In the genomic region with DNA sequence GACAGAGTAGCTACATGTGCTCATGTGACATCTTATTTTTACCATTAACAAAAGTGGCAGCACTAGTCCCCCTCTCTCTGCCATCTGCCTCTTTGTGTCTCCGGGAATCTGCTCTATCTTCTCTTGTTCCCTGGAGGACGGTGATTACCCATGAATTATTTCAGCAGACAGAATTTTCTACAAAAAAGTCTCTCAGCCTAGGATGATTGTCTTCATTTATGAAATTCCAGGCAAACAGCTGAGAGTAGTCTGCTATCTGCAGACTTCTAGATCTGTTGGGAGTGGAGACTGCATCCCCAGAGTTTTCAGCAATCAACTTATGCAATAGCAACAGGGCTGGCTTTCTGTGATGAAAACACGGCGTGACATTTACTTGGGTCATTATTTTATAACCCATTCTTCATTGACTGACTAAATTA, we compare ENCODE assay signal across 12 mouse cellular contexts.
A peak's percentile ranks its signal among the peaks of the same experiment; 100 is the strongest.
DNase-seq lines count a peak whose midpoint lies in the region; ATAC-seq and TF ChIP-seq lines count a peak whose summit lies in the region.
"Had no signal": no experiment of that assay in that cellular context is flagged by ENCODE, and none has a peak within 500 bp of the region (broad histone marks: within the 10 kb centered on the region; RNA-seq: fewer than 3 reads in every experiment).

No protein-coding gene starts in this region.

- no peak for TF ChIP-seq POLR2A in brain, embryonic 14.5 days (IDR thresholded peaks at IDR 0.05; ENCODE audit: borderline replicate concordance, extremely low read depth, insufficient read depth, insufficient read length, poor library complexity, severe bottlenecking)

- H3K9ac ChIP-seq in forebrain, postnatal 0 days, result no peak overlapping the region
- no peak overlapping the region for H3K9ac ChIP-seq in forebrain, embryonic 13.5 days
- H3K9ac ChIP-seq: midbrain, embryonic 12.5 days had no signal

- H3K4me1 ChIP-seq in forebrain, postnatal 0 days (ENCODE audit: insufficient read depth), result no peaks in the 10 kb centered on the region
- H3K4me1 ChIP-seq in forebrain, embryonic 13.5 days, result no peaks in the 10 kb centered on the region
- H3K4me1 ChIP-seq: midbrain, embryonic 12.5 days had no signal

- 39% methylated on average over 4 of the region's 4 CpGs for WGBS in forebrain, postnatal 0 days
- WGBS in forebrain, embryonic 13.5 days, result 66% methylated on average over 4 of the region's 4 CpGs

- peak; percentile 37 for DNase-seq in forebrain, postnatal 0 days
- peak in 1 of 2 experiments; percentile 58 for DNase-seq in layer of hippocampus, adult 2 months (ENCODE audit: low spot score in 2 of 2)
- no peak for DNase-seq in layer of hippocampus, postnatal 25 days (ENCODE audit: extremely low spot score in 1 of 2, low spot score in 1 of 2)
- DNase-seq in brain, embryonic 14.5 days (ENCODE audit: low read depth), result peak; percentile 58
- peak; percentile 18 for DNase-seq in lung, postnatal 10 days
- no peak for DNase-seq in thymus, postnatal 4 days
- DNase-seq: adrenal gland, postnatal 36 days; cerebellum, adult 2 months had no signal

- no peak overlapping the region for H3K4me3 ChIP-seq in forebrain, postnatal 0 days (ENCODE audit: low read depth, low read length)
- no peak overlapping the region for H3K4me3 ChIP-seq in forebrain, embryonic 13.5 days
- no peak overlapping the region for H3K4me3 ChIP-seq in layer of hippocampus, adult 2 months
- H3K4me3 ChIP-seq: midbrain, embryonic 12.5 days had no signal

- H3K36me3 ChIP-seq in forebrain, postnatal 0 days (ENCODE audit: insufficient read depth), result no peaks in the 10 kb centered on the region
- H3K36me3 ChIP-seq in forebrain, embryonic 13.5 days (ENCODE audit: poor library complexity, severe bottlenecking), result no peaks in the 10 kb centered on the region
- H3K36me3 ChIP-seq: midbrain, embryonic 12.5 days had no signal

- no peak for TF ChIP-seq CTCF in forebrain, postnatal 0 days (IDR thresholded peaks at IDR 0.05; ENCODE audit: low read depth)
- TF ChIP-seq CTCF in layer of hippocampus, adult 2 months (conservative IDR thresholded peaks at IDR 0.05), result no peak
- no peak for TF ChIP-seq CTCF in brain, embryonic 14.5 days (IDR thresholded peaks at IDR 0.05; ENCODE audit: borderline replicate concordance, extremely low read depth, insufficient read depth, insufficient read length)

- H3K4me2 ChIP-seq in forebrain, postnatal 0 days (ENCODE audit: low read depth), result no peak overlapping the region
- H3K4me2 ChIP-seq in forebrain, embryonic 13.5 days, result no peak overlapping the region
- H3K4me2 ChIP-seq: liver, embryonic 11.5 days; midbrain, embryonic 12.5 days had no signal

- no peaks in the 10 kb centered on the region for H3K9me3 ChIP-seq in forebrain, postnatal 0 days (ENCODE audit: low read length)
- no peaks in the 10 kb centered on the region for H3K9me3 ChIP-seq in forebrain, embryonic 13.5 days (replicated peaks)
- H3K9me3 ChIP-seq: midbrain, embryonic 12.5 days had no signal

- H3K27ac ChIP-seq in forebrain, postnatal 0 days (ENCODE audit: low read depth, low read length), result peak overlapping the region; percentile 22; the same call in 1 of the 2 replicates
- no peak overlapping the region for H3K27ac ChIP-seq in forebrain, embryonic 13.5 days
- peak overlapping the region; percentile 85 for H3K27ac ChIP-seq in layer of hippocampus, adult 2 months
- H3K27ac ChIP-seq: midbrain, embryonic 12.5 days had no signal

- H3K27me3 ChIP-seq in forebrain, postnatal 0 days (ENCODE audit: insufficient read depth, low read length), result no peaks in the 10 kb centered on the region
- H3K27me3 ChIP-seq in forebrain, embryonic 13.5 days, result no peaks in the 10 kb centered on the region
- H3K27me3 ChIP-seq: midbrain, embryonic 12.5 days had no signal

- peak; percentile 76 for ATAC-seq in forebrain, postnatal 0 days
- ATAC-seq in forebrain, embryonic 13.5 days, result no peak
- ATAC-seq: CD4-positive, CD25-positive, alpha-beta regulatory T cell, adult 4 months had no signal

Comparison
In these comparisons a context has a peak if more than half of its experiments do, and no peak if none do; other contexts are left out.
1. DNase-seq: peak in forebrain, postnatal 0 days (single experiment), brain, embryonic 14.5 days (single experiment) and lung, postnatal 10 days (single experiment); none in layer of hippocampus, postnatal 25 days (0 of 2) and thymus, postnatal 4 days (single experiment).